ENCODE assay signal across 19 mouse cellular contexts in the genomic region with DNA sequence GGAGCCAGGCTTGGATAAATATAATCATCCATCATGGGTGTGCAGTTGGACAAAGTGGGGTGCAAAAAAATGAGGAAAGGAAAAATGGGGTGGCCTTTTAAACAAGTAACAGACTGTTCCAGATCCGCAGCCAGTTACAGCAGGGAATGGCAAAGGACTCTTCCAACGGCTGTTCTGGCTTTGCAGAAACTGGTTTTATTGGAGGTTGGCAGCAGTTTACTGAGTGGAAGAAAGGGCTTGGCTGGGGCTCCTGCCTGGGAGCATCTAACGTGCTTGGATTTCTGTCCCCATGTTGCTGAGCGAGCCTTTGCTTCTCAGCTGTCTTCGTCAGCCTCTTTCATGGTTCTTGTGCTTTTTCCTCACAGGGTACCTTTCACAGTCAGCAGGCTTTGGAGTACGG. TPM values are rescaled to one million over a fixed set of nuclear protein-coding genes. Genes with fewer than 3 reads are reported as not detected.
A peak's percentile ranks its signal among the peaks of the same experiment; 100 is the strongest.
DNase-seq lines count a peak whose midpoint lies in the region; TF ChIP-seq lines count a peak whose summit lies in the region.
"Had no signal": no experiment of that assay in that cellular context is flagged by ENCODE, and none has a peak within 500 bp of the region (broad histone marks: within the 10 kb centered on the region; RNA-seq: fewer than 3 reads in every experiment).

No protein-coding gene starts in this region.

- H3K4me3 ChIP-seq in left cerebral cortex, adult 2 months: no peak overlapping the region
- H3K4me3 ChIP-seq: embryonic facial prominence, embryonic 15.5 days; hindbrain, embryonic 12.5 days; midbrain, embryonic 10.5 days; neural tube, embryonic 15.5 days had no signal

- no peak for TF ChIP-seq CTCF in left cerebral cortex, adult 2 months (IDR thresholded peaks at IDR 0.05)

- DNase-seq in gastrocnemius, adult 18-20 months (ENCODE audit: low spot score): peak; percentile 53
- DNase-seq in gastrocnemius, postnatal 4 days (ENCODE audit: low spot score in 2 of 2): no peak
- DNase-seq in left cerebral cortex, adult 2 months (ENCODE audit: extremely low spot score in 1 of 2, low spot score in 2 of 2): no peak
- no peak for DNase-seq in left cerebral cortex, postnatal 36 days (ENCODE audit: low spot score in 2 of 2)
- peak; percentile 47 for DNase-seq in fat pad, adult 2 months (ENCODE audit: extremely low read depth, low read depth, low spot score)
- peak; percentile 49 for DNase-seq in layer of hippocampus, postnatal 36 days
- no peak for DNase-seq in ovary, adult 18-20 months (ENCODE audit: low spot score)
- DNase-seq: adrenal gland, adult 8-10 months; B cell, adult 2 months; cerebellum, adult 9-10 months; gastrocnemius, postnatal 10 days; kidney, adult 18-20 months; liver, postnatal 0 days; lung, postnatal 10 days; right cerebral cortex, postnatal 14 days had no signal

- intact Hi-C loops in left cerebral cortex, adult 2 months (cut with DNase I): no loop called here
- intact Hi-C loops in left cerebral cortex, postnatal 36 days (cut with DNase I): no loop called here

- H3K27ac ChIP-seq in left cerebral cortex, adult 2 months: 0 out of 2 replicates have a peak overlapping the region, but pooled peaks have one; percentile 30
- H3K27ac ChIP-seq: embryonic facial prominence, embryonic 15.5 days; hindbrain, embryonic 12.5 days; midbrain, embryonic 10.5 days; neural tube, embryonic 15.5 days had no signal

RNA-seq across cellular contexts. Expression of gene Suclg1, which starts 11.9 kb away (rescaled TPM):
- 100 to 1,000 TPM; 311 to 329 TPM for total RNA-seq in gastrocnemius, adult 18-20 months (2021)
- total RNA-seq in gastrocnemius, postnatal 4 days (2021): 100 to 1,000 TPM; 312 to 315 TPM
- 100 to 1,000 TPM; 113 to 133 TPM for total RNA-seq in left cerebral cortex, adult 2 months (2021)
- total RNA-seq in left cerebral cortex, postnatal 36 days (2021): 100 to 1,000 TPM; 113 to 121 TPM
- total RNA-seq in layer of hippocampus, postnatal 36 days (2021): 100 to 1,000 TPM; 135 to 149 TPM

RNA-seq across cellular contexts. Expression of gene Dnah6, which starts 38.7 kb away (rescaled TPM):
- total RNA-seq in gastrocnemius, adult 18-20 months (2021): under 1 TPM; 0.02 to 0.05 TPM
- under 1 TPM; 0.10 to 0.12 TPM for total RNA-seq in gastrocnemius, postnatal 4 days (2021)
- under 1 TPM; 0.41 to 0.58 TPM for total RNA-seq in left cerebral cortex, adult 2 months (2021)
- under 1 TPM; 0.48 to 0.49 TPM for total RNA-seq in left cerebral cortex, postnatal 36 days (2021)
- under 1 TPM; 0.42 to 0.68 TPM for total RNA-seq in layer of hippocampus, postnatal 36 days (2021)

Comparison
In these comparisons a context has a peak if more than half of its experiments do, and no peak if none do; other contexts are left out.
1. DNase-seq: peak in gastrocnemius, adult 18-20 months (single experiment), fat pad, adult 2 months (single experiment) and layer of hippocampus, postnatal 36 days (2 of 2); none in gastrocnemius, postnatal 4 days (0 of 2), left cerebral cortex, adult 2 months (0 of 2), left cerebral cortex, postnatal 36 days (0 of 2) and ovary, adult 18-20 months (single experiment).